Mouse (Mus musculus) adrenal gland, postnatal 36 days (tissue): ENCODE measurements around the gene Gm17606. TPM values are rescaled to one million over a fixed set of nuclear protein-coding genes. Genes with fewer than 3 reads are reported as not detected.
"Not testable (repeated sequence)": the region's sequence is repeated elsewhere in the genome, so short reads cannot be mapped to it uniquely, and the experiment has no call there.

Source experiments
- DNase-seq, 2 experiments: peaks; one replicate each; pipeline ENCODE4 v3.0.0; 2021; ENCODE audit warnings: mixed read lengths in 1 of 2
- long read RNA-seq, 2 experiments: library from polyadenylated mRNA; stranded (forward); transcript quantifications; one replicate each; pipeline ENCODE4 v2.0.0; 2021; ENCODE audit warnings: borderline sequencing depth in 2 of 2
- total RNA-seq, 2 experiments: library from RNA; stranded (reverse); gene quantifications; 2 replicates each; pipeline ENCODE4 v1.2.3; 2021

The Gm17606 gene
- total RNA-seq = not detected
- long read RNA-seq, experiment 1 = 0 reads
- long read RNA-seq, experiment 2 = 0 reads

GRCm38 (mm10) chr14:54640946-54641304 lies at the start of gene Gm17606:
Gene Gm17606 (plus strand): TSS chr14:54640952.
- no peak for DNase-seq

- DNase-seq = no peak
Observed at GRCm38 (mm10) chr14:54591056-54591455, 49.7 kb upstream of the Gm17606 start.

- peak; percentile 73 to 77 for DNase-seq
Observed at GRCm38 (mm10) chr14:54592319-54592934, 48.3 kb upstream of the Gm17606 start.

GRCm38 (mm10) chr14:54594055-54594454 lies 46.7 kb upstream of the Gm17606 start:
- no peak for DNase-seq

GRCm38 (mm10) chr14:54594631-54595414 lies 45.9 kb upstream of the Gm17606 start:
- DNase-seq = no peak

- no peak for DNase-seq
Observed at GRCm38 (mm10) chr14:54597084-54597483, 43.7 kb upstream of the Gm17606 start.

- DNase-seq = no peak
Observed at GRCm38 (mm10) chr14:54601601-54602000, 39.2 kb upstream of the Gm17606 start.

- no peak for DNase-seq
Observed at GRCm38 (mm10) chr14:54602613-54603012, 38.1 kb upstream of the Gm17606 start.

- peak; percentile 97 to 98 for DNase-seq
Observed at GRCm38 (mm10) chr14:54603038-54603654, 37.6 kb upstream of the Gm17606 start.

- DNase-seq = no peak
Observed at GRCm38 (mm10) chr14:54603686-54604085, 37.1 kb upstream of the Gm17606 start.

- peak; percentile 88 to 96 for DNase-seq
Observed at GRCm38 (mm10) chr14:54605752-54606321, 34.9 kb upstream of the Gm17606 start, which contains the start of gene 4931414P19Rik. Gene 4931414P19Rik (minus strand): TSS chr14:54605993.

GRCm38 (mm10) chr14:54607226-54607625 lies 33.5 kb upstream of the Gm17606 start:
- no peak for DNase-seq

- DNase-seq = no peak
Observed at GRCm38 (mm10) chr14:54609245-54609644, 31.5 kb upstream of the Gm17606 start.

- DNase-seq = peak in 1 of 2 experiments; percentile 62
Observed at GRCm38 (mm10) chr14:54609962-54610361, 30.8 kb upstream of the Gm17606 start.

- DNase-seq = no peak
Observed at GRCm38 (mm10) chr14:54610648-54611047, 30.1 kb upstream of the Gm17606 start.

GRCm38 (mm10) chr14:54614130-54614529 lies 26.6 kb upstream of the Gm17606 start:
- not testable (repeated sequence) for DNase-seq

GRCm38 (mm10) chr14:54616226-54616825 lies 24.4 kb upstream of the Gm17606 start:
- DNase-seq = no peak

- DNase-seq = peak in 1 of 2 experiments; percentile 37
Observed at GRCm38 (mm10) chr14:54617152-54617896, 23.4 kb upstream of the Gm17606 start.

- DNase-seq = peak; percentile 88 to 89
Observed at GRCm38 (mm10) chr14:54617897-54618365, 22.8 kb upstream of the Gm17606 start, which contains the start of gene Psmb5. Gene Psmb5 (minus strand): TSS chr14:54618022.

- DNase-seq = no peak
Observed at GRCm38 (mm10) chr14:54621133-54621532, 19.6 kb upstream of the Gm17606 start, which contains the start of gene Psmb11. Gene Psmb11 (plus strand): TSS chr14:54621433.

- DNase-seq = no peak
Observed at GRCm38 (mm10) chr14:54623334-54623733, 17.4 kb upstream of the Gm17606 start.
